Mouse (Mus musculus) heart, postnatal 0 days (tissue): ENCODE measurements around the gene Kat5. TPM values are rescaled to one million over a fixed set of nuclear protein-coding genes. Genes with fewer than 3 reads are reported as not detected.

Experiments
- ATAC-seq: fragments of 200-750 bp; cut with Nextera tagmentation; 2 replicates; pipeline ENCODE4 v1.8.0; 2017; ENCODE audit warnings: low read depth, moderate number of reproducible peaks, moderate library complexity; ENCODE audit not compliant: insufficient read depth
- DNase-seq: peaks from one replicate; pipeline ENCODE4 v3.0.0-alpha.2; 2016; ENCODE audit warnings: low spot score
- H3K27ac ChIP-seq: fragments of 300-500 bp; sonication (generic); 2 replicates; pipeline ENCODE4 v1.5.1; 2014; ENCODE audit warnings: low read depth, mild to moderate bottlenecking
- H3K27me3 ChIP-seq: fragments of 300-500 bp; sonication (generic); 2 replicates; pipeline ENCODE4 v1.6.1; 2014; ENCODE audit warnings: low read length, mixed read lengths; ENCODE audit not compliant: control insufficient read depth, insufficient read depth
- H3K36me3 ChIP-seq: fragments of 300-500 bp; sonication (generic); replicated peaks from 2 replicates; pipeline ENCODE4 v1.6.1; 2014; ENCODE audit warnings: low read length, mixed read lengths; ENCODE audit not compliant: control insufficient read depth, insufficient read depth
- H3K4me1 ChIP-seq: fragments of 300-500 bp; sonication (generic); 2 replicates; pipeline ENCODE4 v1.6.1; 2014; ENCODE audit warnings: antibody characterized with exemption; ENCODE audit not compliant: control insufficient read depth, insufficient read depth
- H3K4me2 ChIP-seq: fragments of 300-500 bp; sonication (generic); 2 replicates; pipeline ENCODE4 v1.6.1; 2014; ENCODE audit warnings: low read depth, mild to moderate bottlenecking, low read length, moderate library complexity
- H3K4me3 ChIP-seq: fragments of 300-500 bp; sonication (generic); 2 replicates; pipeline ENCODE4 v1.5.1; 2014; ENCODE audit warnings: low read depth, low read length
- H3K9ac ChIP-seq: fragments of 300-500 bp; sonication (generic); replicated peaks from 2 replicates; pipeline ENCODE4 v1.6.1; 2014; ENCODE audit warnings: low read depth, low read length, mixed read lengths
- H3K9me3 ChIP-seq: fragments of 300-500 bp; sonication (generic); replicated peaks from 2 replicates; pipeline ENCODE4 v1.6.1; 2016; ENCODE audit warnings: low read length; ENCODE audit not compliant: control insufficient read depth
- CTCF ChIP-seq: IDR thresholded peaks from 2 replicates; pipeline ENCODE4 v1.5.1; 2016; ENCODE audit warnings: antibody characterized with exemption, control low read depth, low read depth
- EP300 ChIP-seq: IDR thresholded peaks from 2 replicates; pipeline ENCODE4 v1.6.1; 2016; ENCODE audit warnings: antibody characterized with exemption, low read depth
- WGBS: fragments of 180-500 bp; shearing (Covaris S2); extraction: QIAGEN DNeasy Blood & Tissue Kit; methylation state at CpG from one replicate; pipeline ENCODE4 v1.1.7; 2014; 5-methylcytosine and 5-hydroxymethylcytosine counted together
- polyA plus RNA-seq: library from polyadenylated mRNA; unstranded; fragments of >200 nt; fragmentation: Nextera tagmentation; extraction: Ambion mirVana; gene quantifications from 2 replicates; pipeline ENCODE4 v1.2.1, GENCODE M21; 2015
- total RNA-seq: library from RNA; depleted of rRNA; stranded (reverse); fragments of >200 nt; gene quantifications from 2 replicates; pipeline ENCODE4 v1.2.3, GENCODE M21; 2014; ENCODE audit warnings: low replicate concordance

Gene Kat5
- total and polyA plus RNA-seq, 2 experiments from 2014 or later = 27.0 to 164 TPM

- H3K9me3 ChIP-seq = no peaks in the 10 kb centered on the region
- no peak for DNase-seq
- H3K4me1 ChIP-seq = peaks cover 11% of the 10 kb centered on the region; the same call in 1 of the 2 replicates
- no peak for ATAC-seq
- no peak overlapping the region for H3K4me2 ChIP-seq
- H3K9ac ChIP-seq = no peak overlapping the region
- peaks cover 77% of the 10 kb centered on the region for H3K36me3 ChIP-seq
- no peak for TF ChIP-seq EP300
- TF ChIP-seq CTCF = no peak
- 0 out of 2 replicates have a peak, but pooled peaks cover 16% of the 10 kb centered on the region for H3K27me3 ChIP-seq
- 71% methylated on average over 13 of the region's 13 CpGs for WGBS
- no peak overlapping the region for H3K4me3 ChIP-seq
- no peak overlapping the region for H3K27ac ChIP-seq
These were observed 41.7 kb upstream of the Kat5 start for GRCm38 (mm10) chr19:5651502-5652274.

- H3K27me3 ChIP-seq = 0 out of 2 replicates have a peak, but pooled peaks cover 3% of the 10 kb centered on the region
- peaks cover 76% of the 10 kb centered on the region for H3K36me3 ChIP-seq
- no peaks in the 10 kb centered on the region for H3K9me3 ChIP-seq
- H3K4me2 ChIP-seq = peak overlapping the region; percentile 59
- TF ChIP-seq EP300 = no peak
- no peak for TF ChIP-seq CTCF
- ATAC-seq (peak; percentile 4), DNase-seq (peak; percentile 41)
- H3K9ac ChIP-seq = peak overlapping the region; percentile 22; the same call in 1 of the 2 replicates
- H3K4me3 ChIP-seq = peak overlapping the region; percentile 25; the same call in 1 of the 2 replicates
- H3K27ac ChIP-seq = peak overlapping the region; percentile 90
- WGBS = 46% methylated on average over 6 of the region's 6 CpGs
- H3K4me1 ChIP-seq = peaks cover 8% of the 10 kb centered on the region; the same call in 1 of the 2 replicates
These were observed 39.3 kb upstream of the Kat5 start for GRCm38 (mm10) chr19:5649298-5649741.

GRCm38 (mm10) chr19:5648401-5649297 is 38.6 kb upstream of the Kat5 start:
- Histone ChIP-seq H3K4me1 (peaks cover 8% of the 10 kb centered on the region; the same call in 1 of the 2 replicates), H3K9me3 (no peaks in the 10 kb centered on the region), H3K27ac (peak overlapping the region; percentile 90), H3K4me2 (peak overlapping the region; percentile 59), H3K36me3 (peaks cover 77% of the 10 kb centered on the region), H3K27me3 (no peaks in the 10 kb centered on the region), H3K4me3 (peak overlapping the region; percentile 25), H3K9ac (peak overlapping the region; percentile 22; the same call in 1 of the 2 replicates)
- TF ChIP-seq CTCF = peak; percentile 33
- TF ChIP-seq EP300 = no peak
- 6% methylated on average over 26 of the region's 26 CpGs for WGBS
- ATAC-seq (peak; percentile 93), DNase-seq (peak; percentile 90)

GRCm38 (mm10) chr19:5647791-5648190 is 37.8 kb upstream of the Kat5 start:
- Histone ChIP-seq H3K4me1 (peaks cover 8% of the 10 kb centered on the region; the same call in 1 of the 2 replicates), H3K9ac (0 out of 2 replicates have a peak overlapping the region, but pooled peaks have one; percentile 3), H3K4me3 (no peak overlapping the region), H3K36me3 (peaks cover 75% of the 10 kb centered on the region), H3K27me3 (no peaks in the 10 kb centered on the region), H3K4me2 (no peak overlapping the region), H3K27ac (peak overlapping the region; percentile 90), H3K9me3 (no peaks in the 10 kb centered on the region)
- no peak for ATAC-seq
- DNase-seq = no peak
- WGBS = 95% methylated on average over 6 of the region's 6 CpGs
- no peak for TF ChIP-seq EP300
- TF ChIP-seq CTCF = no peak

GRCm38 (mm10) chr19:5646731-5647330 is 36.8 kb upstream of the Kat5 start:
- DNase-seq = no peak
- Histone ChIP-seq H3K27me3 (no peaks in the 10 kb centered on the region), H3K4me1 (peaks cover 8% of the 10 kb centered on the region; the same call in 1 of the 2 replicates), H3K9ac (no peak overlapping the region), H3K4me2 (no peak overlapping the region), H3K4me3 (no peak overlapping the region), H3K27ac (no peak overlapping the region), H3K9me3 (no peaks in the 10 kb centered on the region), H3K36me3 (peaks cover 75% of the 10 kb centered on the region)
- 89% methylated on average over 8 of the region's 8 CpGs for WGBS
- no peak for TF ChIP-seq EP300
- TF ChIP-seq CTCF = no peak
- no peak for ATAC-seq
